Mouse (Mus musculus) spleen, adult 2 months (tissue): ENCODE measurements at regions not wholly inside any gene's neighbourhood (a gene's known extent, or its start where the extent isn't known, plus 50 kb on each side); places are given as distances from the start of the nearest gene placed in this dataset.

Experiments used
- CTCF ChIP-seq: fragments of 200-500 bp; IDR thresholded peaks from 2 replicates; pipeline ENCODE4 v1.5.1; 2011; ENCODE audit warnings: mild to moderate bottlenecking, inconsistent platforms; ENCODE audit not compliant: insufficient read depth, insufficient read length, insufficient replicate concordance; ENCODE audit errors: extremely low read depth
- POLR2A ChIP-seq: fragments of 200-500 bp; IDR thresholded peaks from 2 replicates; pipeline ENCODE4 v1.6.1; 2011; ENCODE audit warnings: low read depth, low read length, inconsistent platforms

GRCm38 (mm10) chr13:93243076-93243475 lies 50.9 kb upstream of the Tent2 start:
- no peak for TF ChIP-seq POLR2A
- peak; percentile 65; the same call in 1 of the 2 replicates for TF ChIP-seq CTCF
